Mouse (Mus musculus) bone marrow, adult 2 months (tissue): ENCODE results near the gene Selenot.

Experiments
- CTCF ChIP-seq: fragments of 200-500 bp; IDR thresholded peaks from 2 replicates; pipeline ENCODE4 v1.5.1; 2011; ENCODE audit warnings: low read length, control low read depth; ENCODE audit not compliant: control insufficient read depth, insufficient read depth
- POLR2A ChIP-seq: fragments of 200-500 bp; IDR thresholded peaks from 2 replicates; pipeline ENCODE4 v1.6.1; 2011; ENCODE audit warnings: low read depth, mild to moderate bottlenecking, control low read depth, low read length, borderline replicate concordance; ENCODE audit not compliant: control insufficient read depth

DNA sequence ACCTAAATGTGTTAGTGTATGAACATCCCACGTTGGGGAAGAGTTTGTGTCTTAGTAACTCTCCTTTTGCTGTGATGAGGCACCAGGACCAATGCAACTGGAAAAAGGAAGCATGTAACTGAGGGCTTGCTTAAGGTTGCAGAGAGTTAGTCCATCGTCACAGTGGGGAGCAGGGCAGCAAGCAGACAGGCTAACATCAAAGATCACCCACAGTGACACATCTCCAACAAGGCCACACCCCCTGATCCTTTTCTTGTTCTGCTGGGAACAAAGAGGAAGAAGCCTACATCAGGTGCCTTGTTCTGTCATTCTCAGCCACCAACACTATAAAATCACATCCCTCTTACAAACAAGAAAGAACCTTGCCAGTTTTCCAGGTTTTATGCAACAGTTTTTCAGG, 16.5 kb upstream of the Selenot start:
- TF ChIP-seq CTCF (no peak), POLR2A (no peak)
